Mouse (Mus musculus) heart, embryonic 14.5 days (tissue): ENCODE measurements around the gene Slc27a1. TPM values are rescaled to one million over a fixed set of nuclear protein-coding genes. Genes with fewer than 3 reads are reported as not detected.

Experiments
- ATAC-seq: fragments of 200-750 bp; cut with Nextera tagmentation; 2 replicates; pipeline ENCODE4 v1.8.0; 2017; ENCODE audit warnings: low read depth, moderate TSS enrichment; ENCODE audit not compliant: insufficient number of reproducible peaks, insufficient read depth, low FRiP score
- H3K27ac ChIP-seq, 2 experiments: fragments of 200-500 bp in 1 of 2; fragments of 300-500 bp in 1 of 2; sonication (generic) in 1 of 2; replicated peaks in 1 of 2; 2 replicates each; pipeline ENCODE4 v1.5.1; 2012 to 2014; ENCODE audit warnings: low read depth in 2 of 2, low read length in 2 of 2, control low read depth in 1 of 2, mild to moderate bottlenecking in 1 of 2, mixed read lengths in 1 of 2; ENCODE audit not compliant: control insufficient read depth in 1 of 2, insufficient read depth in 1 of 2
- H3K27me3 ChIP-seq: fragments of 300-500 bp; sonication (generic); 2 replicates; pipeline ENCODE4 v1.6.1; 2014; ENCODE audit warnings: mild to moderate bottlenecking, low read length, control low read depth; ENCODE audit not compliant: control insufficient read depth, insufficient read depth
- H3K36me3 ChIP-seq: fragments of 300-500 bp; sonication (generic); 2 replicates; pipeline ENCODE4 v1.6.1; 2014; ENCODE audit warnings: mild to moderate bottlenecking, control low read depth, low read length, mixed read lengths; ENCODE audit not compliant: control insufficient read depth, insufficient read depth
- H3K4me1 ChIP-seq, 2 experiments: fragments of 200-500 bp in 1 of 2; fragments of 300-500 bp in 1 of 2; sonication (generic) in 1 of 2; 2 replicates each; pipeline ENCODE4 v1.6.1; 2012 to 2014; ENCODE audit warnings: low read length in 2 of 2, control low read depth in 1 of 2, mixed read lengths in 1 of 2; ENCODE audit not compliant: control insufficient read depth in 2 of 2, insufficient read depth in 2 of 2
- H3K4me2 ChIP-seq: fragments of 300-500 bp; sonication (generic); 2 replicates; pipeline ENCODE4 v1.6.1; 2014; ENCODE audit warnings: mild to moderate bottlenecking, low read length
- H3K4me3 ChIP-seq, 2 experiments: fragments of 200-500 bp in 1 of 2; fragments of 300-500 bp in 1 of 2; sonication (generic) in 1 of 2; 2 replicates each; pipeline ENCODE4 v1.5.1; 2012 to 2014; ENCODE audit warnings: low read length in 2 of 2, mild to moderate bottlenecking in 2 of 2, control low read depth in 1 of 2, low read depth in 1 of 2, moderate library complexity in 1 of 2; ENCODE audit not compliant: control insufficient read depth in 1 of 2, insufficient read depth in 1 of 2
- H3K9ac ChIP-seq: fragments of 300-500 bp; sonication (generic); 2 replicates; pipeline ENCODE4 v1.6.1; 2014; ENCODE audit warnings: mild to moderate bottlenecking, low read length
- H3K9me3 ChIP-seq: fragments of 300-500 bp; sonication (generic); 2 replicates; pipeline ENCODE4 v1.6.1; 2016; ENCODE audit warnings: low read length, control low read depth; ENCODE audit not compliant: control insufficient read depth
- WGBS: fragments of 180-500 bp; shearing (Covaris S2); extraction: QIAGEN DNeasy Blood & Tissue Kit; methylation state at CpG from one replicate; pipeline ENCODE4 v1.1.7; 2014; 5-methylcytosine and 5-hydroxymethylcytosine counted together
- polyA plus RNA-seq: library from polyadenylated mRNA; unstranded; fragments of >200 nt; fragmentation: Nextera tagmentation; extraction: Ambion mirVana; gene quantifications from 2 replicates; pipeline ENCODE4 v1.2.1, GENCODE M21; 2014

Gene Slc27a1
- polyA plus RNA-seq, 1 experiment from 2014 or later = 14.6 TPM

GRCm38 (mm10) chr8:71558071-71558957, 10.4 kb upstream of the Slc27a1 start, which contains the start of gene Tmem221:
TSS of gene Tmem221 (minus strand) at chr8:71558871.
- no peak for ATAC-seq
- Histone ChIP-seq H3K9ac (peak within 1 kb of the TSS; percentile 42; the same call in 1 of the 2 replicates), H3K27ac (no peak within 1 kb of the TSS), H3K4me1 (peaks cover 7 to 13% of the 10 kb centered on the region in 2 experiments), H3K36me3 (no peaks in the 10 kb centered on the region), H3K4me2 (peak within 1 kb of the TSS; percentile 69), H3K9me3 (no peaks in the 10 kb centered on the region), H3K4me3 (peak within 1 kb of the TSS; percentile 38 to 42), H3K27me3 (peaks cover 78% of the 10 kb centered on the region)
- 5% methylated on average over 70 of the region's 70 CpGs for WGBS

- peaks cover 7 to 13% of the 10 kb centered on the region in 2 experiments for H3K4me1 ChIP-seq
- peak overlapping the region; percentile 38 to 42 for H3K4me3 ChIP-seq
- WGBS = 2% methylated on average over 24 of the region's 24 CpGs
- ATAC-seq = peak; percentile 35
- no peak overlapping the region for H3K27ac ChIP-seq
- H3K9ac ChIP-seq = peak overlapping the region; percentile 42; the same call in 1 of the 2 replicates
- peaks cover 79% of the 10 kb centered on the region for H3K27me3 ChIP-seq
- no peaks in the 10 kb centered on the region for H3K36me3 ChIP-seq
- H3K9me3 ChIP-seq = no peaks in the 10 kb centered on the region
- H3K4me2 ChIP-seq = peak overlapping the region; percentile 69
Measured at GRCm38 (mm10) chr8:71558958-71559690, 9.6 kb upstream of the Slc27a1 start.

GRCm38 (mm10) chr8:71560071-71560470, 8.6 kb upstream of the Slc27a1 start:
- Histone ChIP-seq H3K4me2 (no peak overlapping the region), H3K27ac (no peak overlapping the region), H3K4me1 (peaks cover 6 to 13% of the 10 kb centered on the region in 2 experiments), H3K27me3 (peaks cover 79% of the 10 kb centered on the region), H3K9me3 (0 out of 2 replicates have a peak, but pooled peaks cover 2% of the 10 kb centered on the region), H3K9ac (no peak overlapping the region), H3K4me3 (no peak overlapping the region), H3K36me3 (no peaks in the 10 kb centered on the region)
- WGBS = 64% methylated on average over 3 of the region's 3 CpGs
- no peak for ATAC-seq

GRCm38 (mm10) chr8:71560765-71561164, 7.9 kb upstream of the Slc27a1 start:
- 0 out of 2 replicates have a peak, but pooled peaks cover 2% of the 10 kb centered on the region for H3K9me3 ChIP-seq
- no peak overlapping the region for H3K4me2 ChIP-seq
- H3K36me3 ChIP-seq = no peaks in the 10 kb centered on the region
- 83% methylated on average over 5 of the region's 5 CpGs for WGBS
- H3K9ac ChIP-seq = no peak overlapping the region
- H3K27me3 ChIP-seq = peaks cover 75% of the 10 kb centered on the region
- no peak overlapping the region for H3K4me3 ChIP-seq
- peaks cover 6 to 13% of the 10 kb centered on the region in 2 experiments for H3K4me1 ChIP-seq
- no peak overlapping the region for H3K27ac ChIP-seq
- no peak for ATAC-seq

GRCm38 (mm10) chr8:71561401-71561800, 7.3 kb upstream of the Slc27a1 start:
- Histone ChIP-seq H3K36me3 (no peaks in the 10 kb centered on the region), H3K27ac (no peak overlapping the region), H3K9me3 (0 out of 2 replicates have a peak, but pooled peaks cover 2% of the 10 kb centered on the region), H3K4me3 (no peak overlapping the region), H3K9ac (no peak overlapping the region), H3K4me2 (no peak overlapping the region), H3K27me3 (peaks cover 74% of the 10 kb centered on the region), H3K4me1 (peaks cover 6 to 13% of the 10 kb centered on the region in 2 experiments)
- WGBS = 3% methylated on average over 15 of the region's 15 CpGs
- ATAC-seq = no peak

- under 1% methylated on average over 31 of the region's 33 CpGs for WGBS
- Histone ChIP-seq H3K36me3 (no peaks in the 10 kb centered on the region), H3K27ac (no peak overlapping the region), H3K9me3 (0 out of 2 replicates have a peak, but pooled peaks cover 2% of the 10 kb centered on the region), H3K4me2 (peak overlapping the region; percentile 50), H3K9ac (peak overlapping the region; percentile 28), H3K4me1 (peaks cover 6 to 13% of the 10 kb centered on the region in 2 experiments), H3K27me3 (peaks cover 60% of the 10 kb centered on the region), H3K4me3 (peak overlapping the region in 1 of 2 experiments; percentile 8; a peak in 1 of 4 replicates)
- 0 out of 2 replicates have a peak, but pooled peaks have one; percentile 35 for ATAC-seq
Measured at GRCm38 (mm10) chr8:71562751-71563150, 5.9 kb upstream of the Slc27a1 start.

GRCm38 (mm10) chr8:71563992-71564391, 4.7 kb upstream of the Slc27a1 start:
- H3K4me1 ChIP-seq = peaks cover 8 to 12% of the 10 kb centered on the region in 2 experiments
- WGBS = 91% methylated on average over 4 of the region's 4 CpGs
- no peak overlapping the region for H3K4me3 ChIP-seq
- no peak overlapping the region for H3K9ac ChIP-seq
- H3K4me2 ChIP-seq = no peak overlapping the region
- peaks cover 48% of the 10 kb centered on the region for H3K27me3 ChIP-seq
- no peak for ATAC-seq
- 0 out of 2 replicates have a peak, but pooled peaks cover 2% of the 10 kb centered on the region for H3K9me3 ChIP-seq
- H3K36me3 ChIP-seq = no peaks in the 10 kb centered on the region
- no peak overlapping the region for H3K27ac ChIP-seq
